Mouse (Mus musculus): Measurements from ENCODE around the gene BC051142. TPM values are rescaled to one million over a fixed set of nuclear protein-coding genes. Genes with fewer than 3 reads are reported as not detected.

BC051142 gene
- 0.07 and 0.15 TPM in 2 replicates for polyA plus RNA-seq (2012; rRNA removed; ENCODE audit: low replicate concordance)

GRCm38 (mm10) chr17:34398711-34399393 lies at the start of gene BC051142:
TSS of gene BC051142 (plus strand) at chr17:34398820.

GRCm38 (mm10) chr17:34354539-34354938 lies 44.1 kb upstream of the BC051142 start, which contains the start of gene Btnl2:
TSS of gene Btnl2 (plus strand) at chr17:34354822.

GRCm38 (mm10) chr17:34376847-34377246 lies 21.8 kb upstream of the BC051142 start, which contains the start of gene Btnl1:
TSS of gene Btnl1 (plus strand) at chr17:34377132.

GRCm38 (mm10) chr17:34477238-34478013 lies 78.8 kb downstream of the BC051142 start, which contains the start of gene Btnl4:
TSS of gene Btnl4 (minus strand) at chr17:34477318.

Other genes with a start within 250 kb of the BC051142 start
- gene H2-DMb1, start 245.7 kb upstream of the BC051142 start, polyA plus RNA-seq (2012; rRNA removed; ENCODE audit: low replicate concordance), result 52.9 and 337 TPM in 2 replicates
- 53.8 and 96.5 TPM in 2 replicates for gene Tap1, start 211.3 kb upstream of the BC051142 start, polyA plus RNA-seq (2012; rRNA removed; ENCODE audit: low replicate concordance)
- gene Psmb9, start 211.1 kb upstream of the BC051142 start, polyA plus RNA-seq (2012; rRNA removed; ENCODE audit: low replicate concordance), result 114 and 217 TPM in 2 replicates
- gene Psmb8, start 201.1 kb upstream of the BC051142 start, polyA plus RNA-seq (2012; rRNA removed; ENCODE audit: low replicate concordance), result 140 and 253 TPM in 2 replicates
- gene Tap2, start 195.3 kb upstream of the BC051142 start, polyA plus RNA-seq (2012; rRNA removed; ENCODE audit: low replicate concordance), result 39.6 and 83.2 TPM in 2 replicates
- gene H2-Ob, start 159.9 kb upstream of the BC051142 start, polyA plus RNA-seq (2012; rRNA removed; ENCODE audit: low replicate concordance), result 1.6 and 6.7 TPM in 2 replicates
- 523 and 3,902 TPM in 2 replicates for gene H2-Ab1, start 141.1 kb upstream of the BC051142 start, polyA plus RNA-seq (2012; rRNA removed; ENCODE audit: low replicate concordance)
- 132 and 571 TPM in 2 replicates for gene H2-Aa, start 111.0 kb upstream of the BC051142 start, polyA plus RNA-seq (2012; rRNA removed; ENCODE audit: low replicate concordance)
- 83.1 and 303 TPM in 2 replicates for gene H2-Eb1, start 93.0 kb upstream of the BC051142 start, polyA plus RNA-seq (2012; rRNA removed; ENCODE audit: low replicate concordance)
- 0.15 and 0.18 TPM in 2 replicates for gene H2-Eb2, start 73.2 kb upstream of the BC051142 start, polyA plus RNA-seq (2012; rRNA removed; ENCODE audit: low replicate concordance)
- 71.0 and 85.2 TPM in 2 replicates for gene Btnl2, start 44.0 kb upstream of the BC051142 start, polyA plus RNA-seq (2012; rRNA removed; ENCODE audit: low replicate concordance)
- 72.9 and 155 TPM in 2 replicates for gene Btnl1, start 21.7 kb upstream of the BC051142 start, polyA plus RNA-seq (2012; rRNA removed; ENCODE audit: low replicate concordance)
- gene Btnl4, start 78.5 kb downstream of the BC051142 start, polyA plus RNA-seq (2012; rRNA removed; ENCODE audit: low replicate concordance), result 24.7 and 37.1 TPM in 2 replicates
- gene Btnl6, start 118.5 kb downstream of the BC051142 start, polyA plus RNA-seq (2012; rRNA removed; ENCODE audit: low replicate concordance), result 36.6 and 66.8 TPM in 2 replicates
- gene Notch4, start 165.4 kb downstream of the BC051142 start, polyA plus RNA-seq (2012; rRNA removed; ENCODE audit: low replicate concordance), result 14.4 and 26.1 TPM in 2 replicates
- 6.9 and 13.4 TPM in 2 replicates for gene Gpsm3, start 191.0 kb downstream of the BC051142 start, polyA plus RNA-seq (2012; rRNA removed; ENCODE audit: low replicate concordance)
- gene Pbx2, start 192.4 kb downstream of the BC051142 start, polyA plus RNA-seq (2012; rRNA removed; ENCODE audit: low replicate concordance), result 30.5 and 44.4 TPM in 2 replicates
- 1.5 and 1.9 TPM in 2 replicates for gene Ager, start 199.0 kb downstream of the BC051142 start, polyA plus RNA-seq (2012; rRNA removed; ENCODE audit: low replicate concordance)
- gene Rnf5, start 204.9 kb downstream of the BC051142 start, polyA plus RNA-seq (2012; rRNA removed; ENCODE audit: low replicate concordance), result 133 and 182 TPM in 2 replicates
- gene Agpat1, start 205.4 kb downstream of the BC051142 start, polyA plus RNA-seq (2012; rRNA removed; ENCODE audit: low replicate concordance), result 355 and 550 TPM in 2 replicates
- gene Egfl8, start 217.2 kb downstream of the BC051142 start, polyA plus RNA-seq (2012; rRNA removed; ENCODE audit: low replicate concordance), result 1.4 and 2.1 TPM in 2 replicates
- gene Ppt2, start 229.7 kb downstream of the BC051142 start, polyA plus RNA-seq (2012; rRNA removed; ENCODE audit: low replicate concordance), result 25.9 and 43.4 TPM in 2 replicates
- gene Prrt1, start 230.7 kb downstream of the BC051142 start, polyA plus RNA-seq (2012; rRNA removed; ENCODE audit: low replicate concordance), result 7.7 and 10.5 TPM in 2 replicates
- 1.8 and 2.4 TPM in 2 replicates for gene Fkbpl, start 245.9 kb downstream of the BC051142 start, polyA plus RNA-seq (2012; rRNA removed; ENCODE audit: low replicate concordance)
- gene Atf6b, start 248.3 kb downstream of the BC051142 start, polyA plus RNA-seq (2012; rRNA removed; ENCODE audit: low replicate concordance), result 67.2 and 71.2 TPM in 2 replicates

All from duodenum, adult 2 months (tissue).